Mouse (Mus musculus) embryonic facial prominence, embryonic 11.5 days (tissue): ENCODE measurements around the gene Kif22. TPM values are rescaled to one million over a fixed set of nuclear protein-coding genes. Genes with fewer than 3 reads are reported as not detected.
"Not testable (repeated sequence)": the region's sequence is repeated elsewhere in the genome, so short reads cannot be mapped to it uniquely, and the experiment has no call there.

Experiments
- ATAC-seq: fragments of 200-750 bp; cut with Nextera tagmentation; replicated peaks from 2 replicates; pipeline ENCODE4 v1.8.0; 2017; ENCODE audit warnings: low read depth; ENCODE audit not compliant: insufficient number of reproducible peaks, low FRiP score, low TSS enrichment
- DNase-seq: peaks from one replicate; pipeline ENCODE4 v3.0.0-alpha.2; 2015; ENCODE audit warnings: low spot score
- H3K27ac ChIP-seq: fragments of 300-500 bp; sonication (generic); replicated peaks from 2 replicates; pipeline ENCODE4 v1.5.1; 2014; ENCODE audit warnings: mild to moderate bottlenecking, low read depth, low read length, control low read depth
- H3K27me3 ChIP-seq: fragments of 300-500 bp; sonication (generic); 2 replicates; pipeline ENCODE4 v1.6.1; 2014; ENCODE audit warnings: mild to moderate bottlenecking, low read length, moderate library complexity, mixed read lengths; ENCODE audit not compliant: control insufficient read depth, insufficient read depth
- H3K36me3 ChIP-seq: fragments of 300-500 bp; sonication (generic); replicated peaks from 2 replicates; pipeline ENCODE4 v1.6.1; 2014; ENCODE audit warnings: low read depth, mild to moderate bottlenecking, low read length, moderate library complexity, mixed read lengths; ENCODE audit not compliant: control insufficient read depth, insufficient read depth
- H3K4me1 ChIP-seq: fragments of 300-500 bp; sonication (generic); 2 replicates; pipeline ENCODE4 v1.6.1; 2014; ENCODE audit warnings: low read length, mixed read lengths; ENCODE audit not compliant: control insufficient read depth, insufficient read depth
- H3K4me2 ChIP-seq: fragments of 300-500 bp; sonication (generic); 2 replicates; pipeline ENCODE4 v1.6.1; 2014; ENCODE audit warnings: low read depth, mild to moderate bottlenecking, control low read depth, low read length, moderate library complexity
- H3K4me3 ChIP-seq: fragments of 300-500 bp; sonication (generic); 2 replicates; pipeline ENCODE4 v1.5.1; 2014; ENCODE audit warnings: low read depth, low read length, control low read depth
- H3K9ac ChIP-seq: fragments of 300-500 bp; sonication (generic); replicated peaks from 2 replicates; pipeline ENCODE4 v1.6.1; 2014; ENCODE audit warnings: mild to moderate bottlenecking, control low read depth, low read length
- H3K9me3 ChIP-seq: fragments of 300-500 bp; sonication (generic); replicated peaks from 2 replicates; pipeline ENCODE4 v1.6.1; 2016; ENCODE audit warnings: mild to moderate bottlenecking, low read length, inconsistent platforms, mixed read lengths; ENCODE audit not compliant: control insufficient read depth
- WGBS: fragments of 180-500 bp; shearing (Covaris S2); extraction: QIAGEN DNeasy Blood & Tissue Kit; methylation state at CpG from one replicate; pipeline ENCODE4 v1.1.7; 2014; 5-methylcytosine and 5-hydroxymethylcytosine counted together
- polyA plus RNA-seq: library from polyadenylated mRNA; unstranded; fragments of >200 nt; fragmentation: Nextera tagmentation; extraction: Ambion mirVana; gene quantifications from 2 replicates; pipeline ENCODE4 v1.2.1, GENCODE M21; 2014

The Kif22 gene
- polyA plus RNA-seq, 1 experiment from 2014 or later, result 199 TPM

DNA sequence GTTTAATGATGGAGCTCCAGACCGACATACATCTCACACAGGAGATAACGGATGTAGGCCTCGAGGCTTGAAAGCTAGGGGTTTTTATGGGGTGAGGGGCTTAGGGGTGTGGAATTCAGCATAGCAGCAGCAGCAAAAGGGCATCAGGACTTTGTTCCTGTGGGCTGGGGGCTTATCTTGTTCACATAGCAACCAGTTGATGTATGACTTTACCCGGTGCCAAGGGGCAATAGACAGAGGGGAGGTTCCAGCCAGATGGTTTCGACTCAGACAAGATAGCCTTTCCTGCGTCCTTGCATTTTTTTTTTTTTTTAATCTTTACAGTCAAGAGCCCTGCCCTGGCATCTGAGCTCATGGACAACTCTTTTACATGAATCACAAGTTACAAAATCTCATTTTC is 43.5 kb upstream of the Kif22 start:
- H3K4me1 ChIP-seq, H3K4me2 ChIP-seq, H3K9ac ChIP-seq, DNase-seq, H3K4me3 ChIP-seq, H3K27ac ChIP-seq, H3K36me3 ChIP-seq, H3K9me3 ChIP-seq, ATAC-seq, H3K27me3 ChIP-seq: not testable (repeated sequence)
- WGBS, result 79% methylated on average over 6 of the region's 6 CpGs

GRCm38 (mm10) chr7:127084794-127085193 is 42.5 kb upstream of the Kif22 start:
- Histone ChIP-seq H3K9ac (no peak overlapping the region), H3K9me3 (no peaks in the 10 kb centered on the region), H3K27ac (no peak overlapping the region), H3K27me3 (no peaks in the 10 kb centered on the region), H3K36me3 (no peaks in the 10 kb centered on the region), H3K4me3 (no peak overlapping the region), H3K4me1 (no peaks in the 10 kb centered on the region), H3K4me2 (no peak overlapping the region)
- WGBS, result 74% methylated on average over 2 of the region's 2 CpGs
- ATAC-seq (no peak), DNase-seq (no peak)

DNA sequence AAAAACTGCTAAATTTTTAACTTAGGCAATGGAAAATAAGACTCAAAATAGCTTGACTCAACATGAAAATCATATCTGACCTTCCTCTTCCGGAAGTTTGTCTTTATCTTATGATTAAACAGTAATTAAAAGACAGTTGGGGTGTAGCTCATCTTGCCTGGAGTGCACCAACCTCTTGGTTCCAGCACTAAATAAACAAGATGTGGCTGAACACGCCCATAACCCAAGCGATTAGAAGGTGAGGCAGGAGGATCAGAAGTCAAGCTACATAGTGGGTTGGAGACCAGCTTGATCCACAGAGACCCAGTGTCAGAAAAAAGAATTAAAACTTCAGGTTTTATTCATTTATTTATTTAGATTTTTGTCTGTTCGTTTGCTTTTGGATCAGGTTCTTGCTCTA is 41.4 kb upstream of the Kif22 start:
- Histone ChIP-seq H3K27me3 (no peaks in the 10 kb centered on the region), H3K27ac (no peak overlapping the region), H3K4me3 (no peak overlapping the region), H3K9me3 (no peaks in the 10 kb centered on the region), H3K9ac (no peak overlapping the region), H3K4me2 (no peak overlapping the region), H3K4me1 (no peaks in the 10 kb centered on the region), H3K36me3 (no peaks in the 10 kb centered on the region)
- 83% methylated on average over 4 of the region's 4 CpGs for WGBS
- DNase-seq, result no peak
- ATAC-seq, result no peak

DNA sequence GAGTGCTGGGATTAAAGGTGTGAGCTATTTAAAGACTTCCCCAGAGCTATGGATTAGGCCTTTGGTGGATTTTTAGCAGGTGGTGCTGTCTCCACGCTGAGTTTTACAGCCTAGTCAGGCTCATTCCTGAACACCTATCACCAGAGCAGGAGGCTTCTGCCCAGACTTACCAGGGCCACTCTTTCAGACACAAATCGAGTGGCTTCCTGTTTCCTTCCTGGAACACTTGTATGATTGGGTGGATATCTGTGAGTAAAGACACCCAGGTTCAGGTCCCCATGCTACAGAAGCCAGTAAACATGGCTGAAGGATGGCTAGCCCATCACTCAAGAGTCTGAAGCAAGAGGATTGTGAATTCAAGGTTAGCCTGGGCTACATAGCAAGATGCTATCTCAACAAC is 40.7 kb upstream of the Kif22 start:
- no peaks in the 10 kb centered on the region for H3K36me3 ChIP-seq
- H3K4me2 ChIP-seq, result no peak overlapping the region
- no peaks in the 10 kb centered on the region for H3K4me1 ChIP-seq
- ATAC-seq, result no peak
- no peak overlapping the region for H3K27ac ChIP-seq
- H3K27me3 ChIP-seq, result no peaks in the 10 kb centered on the region
- no peak overlapping the region for H3K4me3 ChIP-seq
- 65% methylated on average over 2 of the region's 2 CpGs for WGBS
- DNase-seq, result no peak
- no peaks in the 10 kb centered on the region for H3K9me3 ChIP-seq
- H3K9ac ChIP-seq, result no peak overlapping the region

DNA sequence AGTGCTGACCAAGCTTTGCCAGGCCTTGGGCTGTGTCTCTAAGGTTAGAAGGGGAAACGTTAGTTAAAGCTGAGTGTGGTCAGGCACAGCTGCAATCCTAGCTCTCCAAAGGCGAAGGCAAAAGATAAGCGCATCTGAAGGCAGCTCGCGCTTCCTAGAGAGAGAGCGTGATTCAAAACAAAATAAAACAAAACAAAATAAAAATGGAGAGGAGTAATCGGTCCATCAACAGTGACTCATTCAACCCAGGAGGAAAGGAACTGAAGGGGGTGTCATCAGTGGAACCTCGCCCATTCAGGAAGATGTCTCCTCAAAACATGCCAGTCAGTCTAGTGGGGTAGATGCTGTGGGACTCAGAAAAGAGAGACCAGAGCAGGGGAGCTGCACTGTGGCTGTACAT is 40.0 kb upstream of the Kif22 start:
- H3K9ac ChIP-seq, result no peak overlapping the region
- no peaks in the 10 kb centered on the region for H3K4me1 ChIP-seq
- H3K27ac ChIP-seq, result no peak overlapping the region
- DNase-seq (no peak), ATAC-seq (no peak)
- no peaks in the 10 kb centered on the region for H3K36me3 ChIP-seq
- H3K4me3 ChIP-seq, result no peak overlapping the region
- no peak overlapping the region for H3K4me2 ChIP-seq
- no peaks in the 10 kb centered on the region for H3K9me3 ChIP-seq
- no peaks in the 10 kb centered on the region for H3K27me3 ChIP-seq
- WGBS, result 82% methylated on average over 8 of the region's 8 CpGs

GRCm38 (mm10) chr7:127080045-127080444 is 37.8 kb upstream of the Kif22 start:
- no peak overlapping the region for H3K9ac ChIP-seq
- no peaks in the 10 kb centered on the region for H3K4me1 ChIP-seq
- H3K36me3 ChIP-seq, result no peaks in the 10 kb centered on the region
- H3K27ac ChIP-seq, result no peak overlapping the region
- no peak overlapping the region for H3K4me2 ChIP-seq
- H3K27me3 ChIP-seq, result no peaks in the 10 kb centered on the region
- no peak for DNase-seq
- 46% methylated on average over 3 of the region's 3 CpGs for WGBS
- H3K4me3 ChIP-seq, result no peak overlapping the region
- H3K9me3 ChIP-seq, result no peaks in the 10 kb centered on the region
- ATAC-seq, result no peak

GRCm38 (mm10) chr7:127077692-127078091 is 35.4 kb upstream of the Kif22 start:
- ATAC-seq, result no peak

DNA sequence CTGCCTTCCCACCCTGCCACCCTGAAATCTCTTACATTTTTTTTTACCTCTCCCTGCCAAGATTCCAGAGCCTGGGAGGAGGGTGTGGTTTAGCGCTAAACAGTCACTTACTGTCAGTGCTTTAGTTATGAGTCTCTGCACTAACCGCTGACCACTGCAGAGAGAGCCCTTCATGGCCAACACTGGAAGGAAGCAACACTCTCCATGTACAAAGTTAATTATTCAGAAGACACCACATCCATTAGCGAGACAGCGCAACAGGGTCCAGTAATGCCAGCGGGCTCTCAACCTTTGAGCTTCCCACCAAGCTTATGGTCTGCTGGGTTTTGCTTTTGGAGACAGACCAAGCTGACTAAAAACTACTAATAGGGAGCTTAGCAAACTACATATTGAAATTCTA is 33.9 kb upstream of the Kif22 start:
- H3K27me3 ChIP-seq, result no peaks in the 10 kb centered on the region
- ATAC-seq, result no peak
- 95% methylated on average over 5 of the region's 5 CpGs for WGBS
- no peak overlapping the region for H3K4me2 ChIP-seq
- no peaks in the 10 kb centered on the region for H3K36me3 ChIP-seq
- DNase-seq, result no peak
- no peaks in the 10 kb centered on the region for H3K4me1 ChIP-seq
- no peak overlapping the region for H3K9ac ChIP-seq
- no peak overlapping the region for H3K27ac ChIP-seq
- H3K9me3 ChIP-seq, result no peaks in the 10 kb centered on the region
- no peak overlapping the region for H3K4me3 ChIP-seq

More at GRCm38 (mm10) chr7:127077692-127078091, 35.4 kb upstream of the Kif22 start:
- no peak overlapping the region for H3K27ac ChIP-seq
- H3K27me3 ChIP-seq, result no peaks in the 10 kb centered on the region
- H3K4me1 ChIP-seq, result no peaks in the 10 kb centered on the region
- 82% methylated on average over 3 of the region's 3 CpGs for WGBS
- no peak overlapping the region for H3K9ac ChIP-seq
- no peak overlapping the region for H3K4me3 ChIP-seq
- H3K9me3 ChIP-seq, result no peaks in the 10 kb centered on the region
- H3K36me3 ChIP-seq, result no peaks in the 10 kb centered on the region
- no peak for DNase-seq
- H3K4me2 ChIP-seq, result no peak overlapping the region
